Mouse (Mus musculus) right cerebral cortex, adult 18-20 months (tissue): ENCODE data around the gene Stx5a.

Experiments used
- DNase-seq: peaks from one replicate; pipeline ENCODE4 v3.0.0; 2022; ENCODE audit warnings: mixed read lengths

Gene Stx5a

GRCm38 (mm10) chr19:8803204-8803780 is 62.1 kb downstream of the Stx5a start:
- no peak for DNase-seq

- DNase-seq = no peak
Observed at GRCm38 (mm10) chr19:8803879-8804660, 62.9 kb downstream of the Stx5a start.
